Mouse (Mus musculus) CH12.LX (cell line): ENCODE results near the gene Cops2. TPM values are rescaled to one million over a fixed set of nuclear protein-coding genes. Genes with fewer than 3 reads are reported as not detected.

Source experiments
- DNase-seq: peaks from one replicate; pipeline ENCODE4 v3.0.0-alpha.2; 2013; ENCODE audit errors: extremely low read depth
- H3K27ac ChIP-seq: 2 replicates; pipeline ENCODE4 v1.5.1; 2012; ENCODE audit warnings: low read depth, mild to moderate bottlenecking, control low read depth, moderate library complexity; ENCODE audit not compliant: insufficient read depth
- H3K27me3 ChIP-seq: replicated peaks from 2 replicates; pipeline ENCODE3; 2012; ENCODE audit warnings: inconsistent platforms
- H3K36me3 ChIP-seq, 2 experiments: replicated peaks in 1 of 2; 2 replicates each; pipeline versions ENCODE3 to v1.6.1; 2012; ENCODE audit warnings: inconsistent platforms in 1 of 2, low read length in 1 of 2, mild to moderate bottlenecking in 1 of 2, mixed read lengths in 1 of 2, moderate library complexity in 1 of 2; ENCODE audit not compliant: control insufficient read depth in 1 of 2, insufficient read depth in 1 of 2
- H3K4me1 ChIP-seq, 2 experiments: 2 replicates each; pipeline ENCODE4 v1.6.1; 2012; ENCODE audit warnings: inconsistent platforms in 1 of 2, moderate library complexity in 1 of 2; ENCODE audit not compliant: insufficient read depth in 2 of 2, control insufficient read depth in 1 of 2
- H3K4me2 ChIP-seq: 2 replicates; pipeline ENCODE4 v1.6.1; 2012; ENCODE audit warnings: low read depth, mild to moderate bottlenecking, control low read depth; ENCODE audit not compliant: poor library complexity, insufficient read depth, severe bottlenecking
- H3K4me3 ChIP-seq, 3 experiments: fragments of 150-350 bp in 1 of 3; sonication (generic) in 1 of 3; replicated peaks in 1 of 3; 2 replicates each; pipeline versions ENCODE3 to v1.5.1; 2011 to 2012; ENCODE audit warnings: low read depth in 2 of 3, low read length in 2 of 3, mild to moderate bottlenecking in 2 of 3, moderate library complexity in 2 of 3, control low read depth in 1 of 3, improper control_type of control experiment in 1 of 3, inconsistent platforms in 1 of 3, mixed read lengths in 1 of 3; ENCODE audit not compliant: poor library complexity in 1 of 3
- H3K79me2 ChIP-seq: replicated peaks from 2 replicates; pipeline ENCODE4 v1.6.1; 2012; ENCODE audit warnings: mild to moderate bottlenecking, moderate library complexity; ENCODE audit not compliant: control insufficient read depth, poor library complexity, insufficient read depth, severe bottlenecking; ENCODE audit errors: extremely low read depth
- H3K9ac ChIP-seq: 2 replicates; pipeline ENCODE4 v1.6.1; 2012; ENCODE audit warnings: low read depth, mild to moderate bottlenecking, control low read depth, moderate library complexity; ENCODE audit not compliant: insufficient read depth
- H3K9me3 ChIP-seq: replicated peaks from 2 replicates; pipeline ENCODE3; 2012; ENCODE audit warnings: low read length, inconsistent platforms, mixed read lengths
- BHLHE40 ChIP-seq: IDR thresholded peaks from 2 replicates; pipeline ENCODE4 v1.6.1; 2011; ENCODE audit warnings: mild to moderate bottlenecking, low read depth, low read length, improper control_type of control experiment
- CHD1 ChIP-seq: IDR thresholded peaks from 2 replicates; pipeline ENCODE4 v1.6.1; 2012; ENCODE audit warnings: low read depth, low read length, improper control_type of control experiment, inconsistent platforms
- CHD2 ChIP-seq: IDR thresholded peaks from 2 replicates; pipeline ENCODE4 v1.6.1; 2011; ENCODE audit warnings: low read length, improper control_type of control experiment
- CTCF ChIP-seq, 2 experiments: IDR thresholded peaks in 1 of 2; conservative IDR thresholded peaks in 1 of 2; 2 replicates each; pipeline ENCODE4 v1.5.1; 2011 to 2012; ENCODE audit warnings: low read depth in 2 of 2, low read length in 2 of 2, improper control_type of control experiment in 1 of 2, inconsistent platforms in 1 of 2, mild to moderate bottlenecking in 1 of 2, moderate library complexity in 1 of 2
- E2F4 ChIP-seq: IDR thresholded peaks from 2 replicates; pipeline ENCODE4 v1.6.1; 2011; ENCODE audit warnings: low read depth, low read length, improper control_type of control experiment; ENCODE audit not compliant: insufficient replicate concordance
- ELF1 ChIP-seq: IDR thresholded peaks from 2 replicates; pipeline ENCODE4 v1.6.1; 2014; ENCODE audit warnings: low read depth, mild to moderate bottlenecking, inconsistent platforms, low read length, improper control_type of control experiment
- EP300 ChIP-seq: IDR thresholded peaks from 2 replicates; pipeline ENCODE4 v1.6.1; 2011; ENCODE audit warnings: low read length, improper control_type of control experiment
- ETS1 ChIP-seq: conservative IDR thresholded peaks from 2 replicates; pipeline ENCODE4 v1.6.1; 2012; ENCODE audit warnings: low read depth, mild to moderate bottlenecking, inconsistent platforms, low read length, improper control_type of control experiment, moderate library complexity
- GABPA ChIP-seq: IDR thresholded peaks from 2 replicates; pipeline ENCODE4 v1.6.1; 2012; ENCODE audit warnings: low read depth, low read length, improper control_type of control experiment, inconsistent platforms; ENCODE audit not compliant: insufficient replicate concordance
- HCFC1 ChIP-seq: IDR thresholded peaks from 2 replicates; pipeline ENCODE4 v1.6.1; 2012; ENCODE audit warnings: low read depth, mild to moderate bottlenecking, inconsistent platforms, low read length, improper control_type of control experiment
- IRF4 ChIP-seq: IDR thresholded peaks from 2 replicates; pipeline ENCODE4 v1.6.1; 2014; ENCODE audit warnings: low read depth, mild to moderate bottlenecking, inconsistent platforms, low read length, improper control_type of control experiment
- JUN ChIP-seq: IDR thresholded peaks from 2 replicates; pipeline ENCODE4 v1.6.1; 2011; ENCODE audit warnings: low read depth, mild to moderate bottlenecking, low read length, improper control_type of control experiment, moderate library complexity; ENCODE audit not compliant: insufficient read depth
- JUND ChIP-seq: conservative IDR thresholded peaks from 2 replicates; pipeline ENCODE4 v1.6.1; 2011; ENCODE audit warnings: low read depth, low read length, improper control_type of control experiment
- KAT2A ChIP-seq: IDR thresholded peaks from 2 replicates; pipeline ENCODE4 v1.6.1; 2012; ENCODE audit warnings: low read length, improper control_type of control experiment, inconsistent platforms; ENCODE audit not compliant: insufficient replicate concordance
- MAFK ChIP-seq: IDR thresholded peaks from 2 replicates; pipeline ENCODE4 v1.6.1; 2011; ENCODE audit warnings: low read length, improper control_type of control experiment; ENCODE audit not compliant: insufficient replicate concordance
- MAX ChIP-seq: IDR thresholded peaks from 2 replicates; pipeline ENCODE4 v1.6.1; 2011; ENCODE audit warnings: low read length, improper control_type of control experiment
- MAZ ChIP-seq: IDR thresholded peaks from 2 replicates; pipeline ENCODE4 v1.6.1; 2012; ENCODE audit warnings: low read depth, mild to moderate bottlenecking, inconsistent platforms, low read length, improper control_type of control experiment, moderate library complexity
- MEF2A ChIP-seq: IDR thresholded peaks from 2 replicates; pipeline ENCODE4 v1.6.1; 2014; ENCODE audit warnings: low read depth, mild to moderate bottlenecking, inconsistent platforms, low read length, improper control_type of control experiment, borderline replicate concordance
- MXI1 ChIP-seq: IDR thresholded peaks from 2 replicates; pipeline ENCODE4 v1.6.1; 2011; ENCODE audit warnings: mild to moderate bottlenecking, low read depth, low read length, improper control_type of control experiment
- MYC ChIP-seq: IDR thresholded peaks from 2 replicates; pipeline ENCODE4 v1.6.1; 2011; ENCODE audit warnings: low read depth, mild to moderate bottlenecking, improper control_type of control experiment, low read length
- NELFE ChIP-seq: IDR thresholded peaks from 2 replicates; pipeline ENCODE4 v1.6.1; 2011; ENCODE audit warnings: low read depth, low read length, improper control_type of control experiment
- NRF1 ChIP-seq: IDR thresholded peaks from 2 replicates; pipeline ENCODE4 v1.6.1; 2014; ENCODE audit warnings: low read depth, mild to moderate bottlenecking, inconsistent platforms, low read length, improper control_type of control experiment, moderate library complexity
- PAX5 ChIP-seq: IDR thresholded peaks from 2 replicates; pipeline ENCODE4 v1.6.1; 2012; ENCODE audit warnings: low read length, inconsistent platforms, mixed read lengths
- POLR2A ChIP-seq: IDR thresholded peaks from 2 replicates; pipeline ENCODE4 v1.6.1; 2011; ENCODE audit warnings: low read depth, mild to moderate bottlenecking, improper control_type of control experiment, low read length
- POLR2AphosphoS2 ChIP-seq: IDR thresholded peaks from 2 replicates; pipeline ENCODE4 v1.6.1; 2011; ENCODE audit warnings: low read depth, low read length, improper control_type of control experiment
- RAD21 ChIP-seq: IDR thresholded peaks from 2 replicates; pipeline ENCODE4 v1.6.1; 2011; ENCODE audit warnings: low read depth, mild to moderate bottlenecking, low read length, improper control_type of control experiment, moderate library complexity
- RCOR1 ChIP-seq: conservative IDR thresholded peaks from 2 replicates; pipeline ENCODE4 v1.6.1; 2012; ENCODE audit warnings: low read depth, mild to moderate bottlenecking, inconsistent platforms, low read length, improper control_type of control experiment
- SIN3A ChIP-seq: IDR thresholded peaks from 2 replicates; pipeline ENCODE4 v1.6.1; 2012; ENCODE audit warnings: low read length, improper control_type of control experiment, inconsistent platforms
- SMC3 ChIP-seq: IDR thresholded peaks from 2 replicates; pipeline ENCODE4 v1.6.1; 2011; ENCODE audit warnings: low read depth, low read length, improper control_type of control experiment
- TBP ChIP-seq: conservative IDR thresholded peaks from 2 replicates; pipeline ENCODE4 v1.6.1; 2011; ENCODE audit warnings: low read depth, low read length, improper control_type of control experiment
- TCF12 ChIP-seq: IDR thresholded peaks from 2 replicates; pipeline ENCODE4 v1.6.1; 2014; ENCODE audit warnings: low read depth, mild to moderate bottlenecking, inconsistent platforms, low read length, improper control_type of control experiment
- UBTF ChIP-seq: IDR thresholded peaks from 2 replicates; pipeline ENCODE4 v1.6.1; 2012; ENCODE audit warnings: low read depth, mild to moderate bottlenecking, inconsistent platforms, low read length, improper control_type of control experiment, moderate library complexity
- USF1 ChIP-seq: IDR thresholded peaks from 2 replicates; pipeline ENCODE4 v1.6.1; 2014; ENCODE audit warnings: low read depth, mild to moderate bottlenecking, inconsistent platforms, low read length, improper control_type of control experiment
- USF2 ChIP-seq: conservative IDR thresholded peaks from 2 replicates; pipeline ENCODE4 v1.6.1; 2011; ENCODE audit warnings: low read depth, low read length, improper control_type of control experiment
- ZC3H11A ChIP-seq: IDR thresholded peaks from 2 replicates; pipeline ENCODE4 v1.6.1; 2012; ENCODE audit warnings: low read depth, mild to moderate bottlenecking, inconsistent platforms, low read length, improper control_type of control experiment
- ZKSCAN1 ChIP-seq: IDR thresholded peaks from 2 replicates; pipeline ENCODE4 v1.6.1; 2012; ENCODE audit warnings: low read depth, inconsistent platforms, low read length, improper control_type of control experiment, borderline replicate concordance
- ZMIZ1 ChIP-seq: IDR thresholded peaks from 2 replicates; pipeline ENCODE4 v1.6.1; 2012; ENCODE audit warnings: low read depth, mild to moderate bottlenecking, inconsistent platforms, low read length, improper control_type of control experiment
- ZNF384 ChIP-seq: IDR thresholded peaks from 2 replicates; pipeline ENCODE4 v1.6.1; 2012; ENCODE audit warnings: low read depth, low read length, improper control_type of control experiment, inconsistent platforms
- dilution Hi-C: fragments of 300-500 bp; cut with MboI; formaldehyde crosslinking; loops from 2 replicates; pipeline ENCODE4 v1.14.3; 2020; ENCODE audit warnings: low sequenced_read_pairs; ENCODE audit not compliant: extremely low pct_unique_long_range_greater_than_20kb, extremely low pct_ligation_motif_present
- in situ Hi-C: fragments of 300-500 bp; cut with MboI; formaldehyde crosslinking; loops from 3 replicates; pipeline ENCODE4 v1.14.3; 2019; ENCODE audit warnings: low sequenced_read_pairs, low pct_ligation_motif_present, low pct_unique_long_range_greater_than_20kb, mixed read lengths
- polyA plus RNA-seq: library from polyadenylated mRNA; unstranded; fragments of >175 nt; gene quantifications from 2 replicates; pipeline ENCODE4 v1.2.1, GENCODE M21; 2012; ENCODE audit warnings: low read depth; ENCODE audit not compliant: insufficient read length
- total RNA-seq, 2 experiments: library from RNA; depleted of rRNA; stranded (reverse); fragments of 300-350 nt in 1 of 2; fragments of >200 nt in 1 of 2; gene quantifications; 2 replicates each; pipeline ENCODE4 v1.2.3; 2012 to 2014

Gene Cops2
- total and polyA plus RNA-seq, 3 experiments: 63.5 to 313 (median 124) TPM

DNA sequence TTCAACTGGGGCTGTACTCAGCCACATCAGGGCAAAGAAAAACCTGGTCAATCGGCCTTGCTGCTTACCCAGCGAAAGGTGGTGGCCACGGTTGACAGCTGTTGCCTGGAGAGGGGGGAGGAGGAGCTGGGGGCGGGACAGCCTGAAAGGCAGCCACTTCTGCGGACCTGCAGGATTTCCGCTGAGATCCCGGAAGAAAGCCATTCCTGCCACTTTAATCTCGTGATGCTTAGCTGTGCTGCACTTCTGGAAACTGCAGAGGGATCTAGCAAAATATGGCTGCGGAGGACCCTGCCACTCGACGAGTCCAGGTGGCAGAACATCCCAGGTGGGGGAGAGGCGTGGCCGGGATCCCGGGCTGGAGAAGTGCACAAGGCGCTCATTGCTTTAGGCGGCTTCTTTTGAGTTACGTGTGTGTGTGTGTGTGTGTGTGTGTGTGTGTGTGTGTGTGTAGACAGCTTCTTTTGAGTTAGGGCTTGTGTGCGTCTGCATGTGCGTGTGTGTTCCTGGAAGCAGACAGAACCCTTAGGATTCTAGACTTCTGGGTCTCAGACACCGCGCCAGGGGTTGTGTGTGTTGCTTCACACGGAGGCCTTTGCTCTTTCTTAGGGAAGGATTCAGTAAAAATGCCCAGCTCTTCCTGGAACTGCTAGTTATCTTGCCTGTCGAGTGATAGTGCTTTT is 7.3 kb upstream of the Cops2 start:
- H3K79me2 ChIP-seq: peaks cover 7% of the 10 kb centered on the region; the same call in 1 of the 2 replicates
- H3K4me1 ChIP-seq: peaks cover 5 to 24% of the 10 kb centered on the region in 2 experiments
- DNase-seq: peak; percentile 80
- dilution Hi-C loops (no loop called here), in situ Hi-C loops (no loop called here)
- peak overlapping the region; percentile 99 for H3K4me2 ChIP-seq
- H3K9ac ChIP-seq: peak overlapping the region; percentile 65
- H3K9me3 ChIP-seq: no peaks in the 10 kb centered on the region
- no peaks in the 10 kb centered on the region for H3K27me3 ChIP-seq
- H3K27ac ChIP-seq: no peak overlapping the region
- peak overlapping the region; percentile 74 to 93 (median 85) for H3K4me3 ChIP-seq
- no peak for TF ChIP-seq MAX
- 0 out of 2 replicates have a peak, but pooled peaks have one; percentile 7 for TF ChIP-seq EP300
- TF ChIP-seq IRF4: 0 out of 2 replicates have a peak, but pooled peaks have one; percentile 17
- no peak for TF ChIP-seq UBTF
- TF ChIP-seq E2F4: no peak
- no peak for TF ChIP-seq MAFK
- TF ChIP-seq JUND: no peak
- no peak for TF ChIP-seq SMC3
- TF ChIP-seq MYC: 0 out of 2 replicates have a peak, but pooled peaks have one; percentile 37
- peak; percentile 52; the same call in 1 of the 2 replicates for TF ChIP-seq TBP
- peak; percentile 74 for TF ChIP-seq POLR2A
- TF ChIP-seq BHLHE40: peak; percentile 59
- peak; percentile 22 for TF ChIP-seq ETS1
- no peak for TF ChIP-seq PAX5
- TF ChIP-seq NRF1: no peak
- TF ChIP-seq USF2: no peak
- TF ChIP-seq HCFC1: peak; percentile 65
- no peak for TF ChIP-seq ZKSCAN1
- TF ChIP-seq ZC3H11A: no peak
- TF ChIP-seq NELFE: peak; percentile 77
- TF ChIP-seq RCOR1: no peak
- no peak for TF ChIP-seq RAD21
- TF ChIP-seq SIN3A: no peak
- no peak for TF ChIP-seq GABPA
- no peak for TF ChIP-seq KAT2A
- 0 out of 2 replicates have a peak, but pooled peaks have one; percentile 43 for TF ChIP-seq MAZ
- TF ChIP-seq JUN: no peak
- TF ChIP-seq ZNF384: no peak
- TF ChIP-seq CHD1: no peak
- no peak for TF ChIP-seq POLR2AphosphoS2
- TF ChIP-seq CHD2: peak; percentile 68
- TF ChIP-seq USF1: no peak
- no peak for TF ChIP-seq ZMIZ1
- TF ChIP-seq CTCF (conservative IDR thresholded peaks at IDR 0.05 in 1 of 2, IDR thresholded peaks at IDR 0.05 in 1 of 2; ENCODE audit: low read depth in 2 of 2, low read length in 2 of 2): no peak
- TF ChIP-seq MEF2A: no peak
- TF ChIP-seq MXI1: peak; percentile 68
- peak; percentile 93 for TF ChIP-seq ELF1
- TF ChIP-seq TCF12: peak; percentile 54
- TF ChIP-seq, all 38 proteins: peak for 14
- peaks cover 5 to 24% of the 10 kb centered on the region in 2 experiments for H3K36me3 ChIP-seq
